Mouse (Mus musculus) embryonic facial prominence, embryonic 11.5 days (tissue): ENCODE measurements around the gene Oas1a. TPM values are rescaled to one million over a fixed set of nuclear protein-coding genes. Genes with fewer than 3 reads are reported as not detected.
"Not testable (repeated sequence)": the region's sequence is repeated elsewhere in the genome, so short reads cannot be mapped to it uniquely, and the experiment has no call there.

Experiments
- ATAC-seq: fragments of 200-750 bp; cut with Nextera tagmentation; replicated peaks from 2 replicates; pipeline ENCODE4 v1.8.0; 2017; ENCODE audit warnings: low read depth; ENCODE audit not compliant: insufficient number of reproducible peaks, low FRiP score, low TSS enrichment
- DNase-seq: peaks from one replicate; pipeline ENCODE4 v3.0.0-alpha.2; 2015; ENCODE audit warnings: low spot score
- H3K27ac ChIP-seq: fragments of 300-500 bp; sonication (generic); replicated peaks from 2 replicates; pipeline ENCODE4 v1.5.1; 2014; ENCODE audit warnings: mild to moderate bottlenecking, low read depth, low read length, control low read depth
- H3K27me3 ChIP-seq: fragments of 300-500 bp; sonication (generic); 2 replicates; pipeline ENCODE4 v1.6.1; 2014; ENCODE audit warnings: mild to moderate bottlenecking, low read length, moderate library complexity, mixed read lengths; ENCODE audit not compliant: control insufficient read depth, insufficient read depth
- H3K36me3 ChIP-seq: fragments of 300-500 bp; sonication (generic); replicated peaks from 2 replicates; pipeline ENCODE4 v1.6.1; 2014; ENCODE audit warnings: low read depth, mild to moderate bottlenecking, low read length, moderate library complexity, mixed read lengths; ENCODE audit not compliant: control insufficient read depth, insufficient read depth
- H3K4me1 ChIP-seq: fragments of 300-500 bp; sonication (generic); 2 replicates; pipeline ENCODE4 v1.6.1; 2014; ENCODE audit warnings: low read length, mixed read lengths; ENCODE audit not compliant: control insufficient read depth, insufficient read depth
- H3K4me2 ChIP-seq: fragments of 300-500 bp; sonication (generic); 2 replicates; pipeline ENCODE4 v1.6.1; 2014; ENCODE audit warnings: low read depth, mild to moderate bottlenecking, control low read depth, low read length, moderate library complexity
- H3K4me3 ChIP-seq: fragments of 300-500 bp; sonication (generic); 2 replicates; pipeline ENCODE4 v1.5.1; 2014; ENCODE audit warnings: low read depth, low read length, control low read depth
- H3K9ac ChIP-seq: fragments of 300-500 bp; sonication (generic); replicated peaks from 2 replicates; pipeline ENCODE4 v1.6.1; 2014; ENCODE audit warnings: mild to moderate bottlenecking, control low read depth, low read length
- H3K9me3 ChIP-seq: fragments of 300-500 bp; sonication (generic); replicated peaks from 2 replicates; pipeline ENCODE4 v1.6.1; 2016; ENCODE audit warnings: mild to moderate bottlenecking, low read length, inconsistent platforms, mixed read lengths; ENCODE audit not compliant: control insufficient read depth
- WGBS: fragments of 180-500 bp; shearing (Covaris S2); extraction: QIAGEN DNeasy Blood & Tissue Kit; methylation state at CpG from one replicate; pipeline ENCODE4 v1.1.7; 2014; 5-methylcytosine and 5-hydroxymethylcytosine counted together
- polyA plus RNA-seq: library from polyadenylated mRNA; unstranded; fragments of >200 nt; fragmentation: Nextera tagmentation; extraction: Ambion mirVana; gene quantifications from 2 replicates; pipeline ENCODE4 v1.2.1, GENCODE M21; 2014

Gene Oas1a
- polyA plus RNA-seq, 1 experiment from 2014 or later, result 1.2 TPM

- 65% methylated on average over 2 of the region's 2 CpGs for WGBS
- H3K4me2 ChIP-seq, ATAC-seq, H3K4me3 ChIP-seq, H3K4me1 ChIP-seq, H3K36me3 ChIP-seq, H3K27ac ChIP-seq, H3K27me3 ChIP-seq, H3K9ac ChIP-seq, H3K9me3 ChIP-seq, DNase-seq: not testable (repeated sequence)
Observed at GRCm38 (mm10) chr5:120926311-120926710, 19.0 kb upstream of the Oas1a start.

- H3K4me1 ChIP-seq, H3K9me3 ChIP-seq, H3K9ac ChIP-seq, H3K4me2 ChIP-seq, H3K27ac ChIP-seq, H3K27me3 ChIP-seq, H3K4me3 ChIP-seq, DNase-seq, H3K36me3 ChIP-seq, ATAC-seq: not testable (repeated sequence)
- WGBS, result 87% methylated on average over 4 of the region's 4 CpGs
Observed at GRCm38 (mm10) chr5:120924520-120924919, 17.2 kb upstream of the Oas1a start.

GRCm38 (mm10) chr5:120923969-120924368, 16.6 kb upstream of the Oas1a start:
- ATAC-seq, result no peak
- no peak for DNase-seq
- Histone ChIP-seq H3K4me2 (no peak overlapping the region), H3K36me3 (no peaks in the 10 kb centered on the region), H3K9ac (no peak overlapping the region), H3K4me1 (no peaks in the 10 kb centered on the region), H3K27me3 (no peaks in the 10 kb centered on the region), H3K9me3 (no peaks in the 10 kb centered on the region), H3K27ac (no peak overlapping the region), H3K4me3 (no peak overlapping the region)
- 76% methylated on average over 4 of the region's 4 CpGs for WGBS

GRCm38 (mm10) chr5:120920296-120920695, 13.0 kb upstream of the Oas1a start:
- H3K4me1 ChIP-seq, result no peaks in the 10 kb centered on the region
- WGBS, result 79% methylated on average over 3 of the region's 3 CpGs
- no peaks in the 10 kb centered on the region for H3K27me3 ChIP-seq
- no peaks in the 10 kb centered on the region for H3K36me3 ChIP-seq
- H3K27ac ChIP-seq, result no peak overlapping the region
- H3K4me2 ChIP-seq, result no peak overlapping the region
- no peak overlapping the region for H3K4me3 ChIP-seq
- H3K9me3 ChIP-seq, result no peaks in the 10 kb centered on the region
- H3K9ac ChIP-seq, result no peak overlapping the region
- no peak for DNase-seq
- ATAC-seq, result no peak

- H3K4me3 ChIP-seq, H3K27ac ChIP-seq, H3K9me3 ChIP-seq, H3K4me2 ChIP-seq, H3K36me3 ChIP-seq, H3K9ac ChIP-seq, DNase-seq, H3K4me1 ChIP-seq, H3K27me3 ChIP-seq, ATAC-seq: not testable (repeated sequence)
- 70% methylated on average over 2 of the region's 2 CpGs for WGBS
Observed at GRCm38 (mm10) chr5:120919156-120919935, 12.0 kb upstream of the Oas1a start.

- not testable (repeated sequence) for H3K9me3 ChIP-seq, H3K27me3 ChIP-seq, H3K4me3 ChIP-seq, DNase-seq, H3K27ac ChIP-seq, ATAC-seq, H3K9ac ChIP-seq, H3K4me2 ChIP-seq, H3K36me3 ChIP-seq, H3K4me1 ChIP-seq
- WGBS, result 45% methylated on average over 8 of the region's 8 CpGs
Observed at GRCm38 (mm10) chr5:120914204-120914603, 6.9 kb upstream of the Oas1a start, which contains the start of gene Oas1d. Oas1d (plus strand) TSS chr5:120914536.

- H3K4me3 ChIP-seq, result no peak overlapping the region
- no peak overlapping the region for H3K27ac ChIP-seq
- WGBS, result 51% methylated on average over 7 of the region's 7 CpGs
- no peak for DNase-seq
- no peak for ATAC-seq
- no peaks in the 10 kb centered on the region for H3K36me3 ChIP-seq
- no peaks in the 10 kb centered on the region for H3K9me3 ChIP-seq
- H3K9ac ChIP-seq, result no peak overlapping the region
- H3K4me1 ChIP-seq, result no peaks in the 10 kb centered on the region
- no peaks in the 10 kb centered on the region for H3K27me3 ChIP-seq
- no peak overlapping the region for H3K4me2 ChIP-seq
Observed at GRCm38 (mm10) chr5:120908196-120908920, 1.0 kb upstream of the Oas1a start.

- Histone ChIP-seq H3K4me3 (no peak overlapping the region), H3K4me1 (no peaks in the 10 kb centered on the region), H3K27me3 (no peaks in the 10 kb centered on the region), H3K9me3 (no peaks in the 10 kb centered on the region), H3K36me3 (no peaks in the 10 kb centered on the region), H3K9ac (no peak overlapping the region), H3K27ac (no peak overlapping the region), H3K4me2 (no peak overlapping the region)
- ATAC-seq (no peak), DNase-seq (no peak)
- 87% methylated on average over 5 of the region's 5 CpGs for WGBS
Observed at GRCm38 (mm10) chr5:120902056-120902455, 5.3 kb downstream of the Oas1a start.
